In genomic region chr14:54926401-54927158, GRCm38 (mm10) we compare ENCODE assay signal across 8 mouse cellular contexts. TPM values are rescaled to one million over a fixed set of nuclear protein-coding genes. Genes with fewer than 3 reads are reported as not detected.
DNase-seq lines count a peak whose midpoint lies in the region; ATAC-seq lines count a peak whose summit lies in the region.

No protein-coding gene starts in this region.

- WGBS in forebrain, embryonic 10.5 days, result 0% methylated on average over 48 of the region's 58 CpGs
- under 1% methylated on average over 50 of the region's 58 CpGs for WGBS in heart, embryonic 14.5 days
- under 1% methylated on average over 41 of the region's 58 CpGs for WGBS in midbrain, embryonic 11.5 days

- peaks cover 23% of the 10 kb centered on the region for H3K36me3 ChIP-seq in forebrain, embryonic 10.5 days (replicated peaks)
- 0 out of 2 replicates have a peak, but pooled peaks cover 5% of the 10 kb centered on the region for H3K36me3 ChIP-seq in heart, embryonic 14.5 days (ENCODE audit: control insufficient read depth, insufficient read depth, low read length)
- H3K36me3 ChIP-seq in midbrain, embryonic 11.5 days (ENCODE audit: control insufficient read depth, insufficient read depth, low read length), result no peaks in the 10 kb centered on the region; the same call in 1 of the 2 replicates

- H3K27me3 ChIP-seq in forebrain, embryonic 10.5 days (ENCODE audit: poor library complexity, severe bottlenecking), result peaks cover 24% of the 10 kb centered on the region
- H3K27me3 ChIP-seq in heart, embryonic 14.5 days (ENCODE audit: control insufficient read depth, insufficient read depth, low read length), result peaks cover 7% of the 10 kb centered on the region
- H3K27me3 ChIP-seq in midbrain, embryonic 11.5 days (ENCODE audit: control insufficient read depth, insufficient read depth, low read length), result no peaks in the 10 kb centered on the region

- H3K4me1 ChIP-seq in forebrain, embryonic 10.5 days, result peaks cover 72% of the 10 kb centered on the region
- H3K4me1 ChIP-seq in heart, embryonic 14.5 days (ENCODE audit: control insufficient read depth in 2 of 2, insufficient read depth in 2 of 2, low read length in 2 of 2), result peaks cover 24 to 35% of the 10 kb centered on the region in 2 experiments
- peaks cover 34% of the 10 kb centered on the region for H3K4me1 ChIP-seq in midbrain, embryonic 11.5 days (ENCODE audit: control insufficient read depth, insufficient read depth, low read length)

- H3K9ac ChIP-seq in heart, embryonic 14.5 days (ENCODE audit: low read length), result peak overlapping the region; percentile 89
- H3K9ac ChIP-seq in midbrain, embryonic 11.5 days (ENCODE audit: low read length), result peak overlapping the region; percentile 97

- peak; percentile 41 for ATAC-seq in heart, embryonic 14.5 days (ENCODE audit: insufficient number of reproducible peaks, insufficient read depth, low FRiP score, low read depth)
- peak; percentile 85 for ATAC-seq in midbrain, embryonic 11.5 days (ENCODE audit: low FRiP score)

- peak; percentile 63 for DNase-seq in right cerebral cortex, postnatal 4 days
- DNase-seq in right cerebral cortex, adult 2 months (ENCODE audit: low spot score in 2 of 2), result no peak
- DNase-seq in forebrain, embryonic 10.5 days (ENCODE audit: extremely low spot score, low spot score), result peak; percentile 87
- DNase-seq in layer of hippocampus, postnatal 36 days, result peak; percentile 36 to 45
- DNase-seq in midbrain, embryonic 11.5 days (ENCODE audit: low spot score, missing footprints), result peak; percentile 98
- peak; percentile 82 for DNase-seq in testis, postnatal 10 days (ENCODE audit: low spot score)
- no peak for DNase-seq in spleen, adult 12 weeks (ENCODE audit: low spot score)

- peak overlapping the region; percentile 98 for H3K4me2 ChIP-seq in heart, embryonic 14.5 days (ENCODE audit: low read length)
- peak overlapping the region; percentile 95 for H3K4me2 ChIP-seq in midbrain, embryonic 11.5 days

- H3K9me3 ChIP-seq in forebrain, embryonic 10.5 days, result peaks cover 11% of the 10 kb centered on the region
- H3K9me3 ChIP-seq in heart, embryonic 14.5 days (ENCODE audit: control insufficient read depth, low read length), result peaks cover 2% of the 10 kb centered on the region; the same call in 1 of the 2 replicates
- peaks cover under 1% of the 10 kb centered on the region; the same call in 1 of the 2 replicates for H3K9me3 ChIP-seq in midbrain, embryonic 11.5 days (ENCODE audit: control insufficient read depth, low read length)

- H3K4me3 ChIP-seq in forebrain, embryonic 10.5 days, result peak overlapping the region; percentile 69
- peak overlapping the region; percentile 49 to 61 for H3K4me3 ChIP-seq in heart, embryonic 14.5 days (ENCODE audit: control insufficient read depth in 1 of 2, insufficient read depth in 1 of 2, low read depth in 1 of 2, low read length in 2 of 2)
- H3K4me3 ChIP-seq in midbrain, embryonic 11.5 days (ENCODE audit: low read depth, low read length), result peak overlapping the region; percentile 52

- peak overlapping the region; percentile 100 for H3K27ac ChIP-seq in forebrain, embryonic 10.5 days
- H3K27ac ChIP-seq in heart, embryonic 14.5 days (replicated peaks in 1 of 2; ENCODE audit: control insufficient read depth in 1 of 2, insufficient read depth in 1 of 2, low read depth in 2 of 2, low read length in 2 of 2), result peak overlapping the region; percentile 87 to 88
- H3K27ac ChIP-seq in midbrain, embryonic 11.5 days (ENCODE audit: low read depth, low read length), result peak overlapping the region; percentile 98

RNA-seq across cellular contexts. Expression of gene Efs, which starts 0.7 kb away (rescaled TPM):
- polyA plus RNA-seq in forebrain, embryonic 10.5 days (2016; fragmentation: Nextera tagmentation; extraction: Ambion mirVana), result 38.3 and 39.0 TPM in 2 replicates
- polyA plus RNA-seq in heart, embryonic 14.5 days (2014; fragmentation: Nextera tagmentation; extraction: Ambion mirVana), result 12.2 and 14.6 TPM in 2 replicates
- 10 to 100 TPM; 10.3 to 11.7 TPM for total RNA-seq in layer of hippocampus, postnatal 36 days (2021)
- polyA plus RNA-seq in midbrain, embryonic 11.5 days (2014; fragmentation: Nextera tagmentation; extraction: Ambion mirVana), result 24.4 and 27.6 TPM in 2 replicates

RNA-seq across cellular contexts. Expression of gene Il25, which starts 5.9 kb away (rescaled TPM):
- not detected in 2 replicates for polyA plus RNA-seq in forebrain, embryonic 10.5 days (2016; fragmentation: Nextera tagmentation; extraction: Ambion mirVana)
- polyA plus RNA-seq in heart, embryonic 14.5 days (2014; fragmentation: Nextera tagmentation; extraction: Ambion mirVana), result not detected in 2 replicates
- not detected for total RNA-seq in layer of hippocampus, postnatal 36 days (2021)
- not detected in 2 replicates for polyA plus RNA-seq in midbrain, embryonic 11.5 days (2014; fragmentation: Nextera tagmentation; extraction: Ambion mirVana)

RNA-seq across cellular contexts. Expression of gene Cmtm5, which starts 9.5 kb away (rescaled TPM):
- polyA plus RNA-seq in forebrain, embryonic 10.5 days (2016; fragmentation: Nextera tagmentation; extraction: Ambion mirVana), result 0.26 and 0.81 TPM in 2 replicates
- 0.58 and 0.72 TPM in 2 replicates for polyA plus RNA-seq in heart, embryonic 14.5 days (2014; fragmentation: Nextera tagmentation; extraction: Ambion mirVana)
- total RNA-seq in layer of hippocampus, postnatal 36 days (2021), result 10 to 100 TPM; 70.3 to 80.4 TPM
- polyA plus RNA-seq in midbrain, embryonic 11.5 days (2014; fragmentation: Nextera tagmentation; extraction: Ambion mirVana), result 0.19 and 0.71 TPM in 2 replicates

RNA-seq across cellular contexts. Expression of gene Slc22a17, which starts 13.6 kb away (rescaled TPM):
- polyA plus RNA-seq in forebrain, embryonic 10.5 days (2016; fragmentation: Nextera tagmentation; extraction: Ambion mirVana), result 38.8 and 40.0 TPM in 2 replicates
- polyA plus RNA-seq in heart, embryonic 14.5 days (2014; fragmentation: Nextera tagmentation; extraction: Ambion mirVana), result 18.5 and 25.6 TPM in 2 replicates
- 100 to 1,000 TPM; 661 to 670 TPM for total RNA-seq in layer of hippocampus, postnatal 36 days (2021)
- polyA plus RNA-seq in midbrain, embryonic 11.5 days (2014; fragmentation: Nextera tagmentation; extraction: Ambion mirVana), result 35.4 and 36.0 TPM in 2 replicates

RNA-seq across cellular contexts. Expression of gene Pabpn1, which starts 34.3 kb away (rescaled TPM):
- 168 and 174 TPM in 2 replicates for polyA plus RNA-seq in forebrain, embryonic 10.5 days (2016; fragmentation: Nextera tagmentation; extraction: Ambion mirVana)
- polyA plus RNA-seq in heart, embryonic 14.5 days (2014; fragmentation: Nextera tagmentation; extraction: Ambion mirVana), result 80.6 and 83.8 TPM in 2 replicates
- total RNA-seq in layer of hippocampus, postnatal 36 days (2021), result 100 to 1,000 TPM; 231 to 275 TPM
- polyA plus RNA-seq in midbrain, embryonic 11.5 days (2014; fragmentation: Nextera tagmentation; extraction: Ambion mirVana), result 166 and 173 TPM in 2 replicates

Comparison
In these comparisons a context has a peak if more than half of its experiments do, and no peak if none do; other contexts are left out.
1. DNase-seq: peak in right cerebral cortex, postnatal 4 days (single experiment), forebrain, embryonic 10.5 days (single experiment), layer of hippocampus, postnatal 36 days (2 of 2), midbrain, embryonic 11.5 days (single experiment) and testis, postnatal 10 days (single experiment); none in right cerebral cortex, adult 2 months (0 of 2) and spleen, adult 12 weeks (single experiment).
2. Peak in every context shown above with its lines, with median percentiles within 50 percentile points of each other: H3K27ac ChIP-seq and H3K4me3 ChIP-seq.